Mouse (Mus musculus) layer of hippocampus, postnatal 36 days (tissue): ENCODE data around the gene Ccdc163. TPM values are rescaled to one million over a fixed set of nuclear protein-coding genes. Genes with fewer than 3 reads are reported as not detected.
"Not testable (repeated sequence)": the region's sequence is repeated elsewhere in the genome, so short reads cannot be mapped to it uniquely, and the experiment has no call there.

ENCODE experiments used
- DNase-seq, 2 experiments: peaks; one replicate each; pipeline ENCODE4 v3.0.0; 2022
- total RNA-seq, 2 experiments: library from RNA; stranded (reverse); gene quantifications; 2 replicates each; pipeline ENCODE4 v1.2.3; 2021

Gene Ccdc163
- 1 to 10 TPM; 2.8 to 5.3 TPM for total RNA-seq

- peak; percentile 90 to 94 for DNase-seq
Observed at GRCm38 (mm10) chr4:116708201-116708764, at the start of gene Ccdc163, which contains the start of gene Mmachc. Gene Ccdc163, plus strand, starts transcription at chr4:116708509. Gene Mmachc, minus strand, starts transcription at chr4:116708406.

DNA sequence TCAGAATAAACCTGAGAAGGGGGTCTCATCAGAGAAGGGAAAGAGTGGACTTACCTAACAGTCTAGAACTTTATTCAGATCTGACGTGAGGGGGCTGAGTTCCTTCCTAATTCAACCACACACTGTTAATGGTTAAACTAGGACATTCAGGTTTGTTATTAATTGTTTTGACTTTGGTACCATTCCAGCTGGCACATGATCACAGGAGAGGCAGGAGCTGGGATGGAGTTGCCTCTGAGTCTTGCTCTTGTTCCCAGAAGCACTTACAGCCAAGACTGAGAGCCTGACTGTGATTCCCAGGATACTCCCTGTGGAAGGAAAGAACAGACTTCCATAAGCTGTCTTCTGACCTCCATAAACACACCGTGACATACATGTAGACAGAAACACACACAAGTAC, 48.8 kb upstream of the Ccdc163 start:
- DNase-seq: no peak

- DNase-seq: not testable (repeated sequence)
Observed at GRCm38 (mm10) chr4:116659916-116660315, 48.4 kb upstream of the Ccdc163 start.

GRCm38 (mm10) chr4:116660829-116661228, 47.5 kb upstream of the Ccdc163 start:
- DNase-seq: no peak

DNA sequence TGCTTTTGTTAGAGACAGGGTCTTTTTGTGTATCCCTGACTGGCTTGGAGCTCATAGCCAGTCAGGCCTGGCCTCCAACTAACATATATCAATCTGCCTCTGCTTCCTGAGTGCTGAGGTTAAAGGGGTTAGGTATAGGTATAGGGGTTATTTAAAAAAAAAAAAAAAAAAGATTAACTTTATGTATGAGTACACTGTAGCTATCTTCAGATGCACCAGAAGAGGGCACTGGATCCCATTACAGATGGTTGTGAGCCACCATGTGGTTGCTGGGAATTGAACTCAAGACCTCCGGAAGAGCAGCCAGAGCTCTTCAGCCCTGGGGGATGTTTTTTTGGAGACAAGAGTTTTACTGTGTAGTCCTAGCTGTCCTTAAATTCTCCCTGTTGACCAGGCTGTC, 46.3 kb upstream of the Ccdc163 start:
- DNase-seq: no peak

DNA sequence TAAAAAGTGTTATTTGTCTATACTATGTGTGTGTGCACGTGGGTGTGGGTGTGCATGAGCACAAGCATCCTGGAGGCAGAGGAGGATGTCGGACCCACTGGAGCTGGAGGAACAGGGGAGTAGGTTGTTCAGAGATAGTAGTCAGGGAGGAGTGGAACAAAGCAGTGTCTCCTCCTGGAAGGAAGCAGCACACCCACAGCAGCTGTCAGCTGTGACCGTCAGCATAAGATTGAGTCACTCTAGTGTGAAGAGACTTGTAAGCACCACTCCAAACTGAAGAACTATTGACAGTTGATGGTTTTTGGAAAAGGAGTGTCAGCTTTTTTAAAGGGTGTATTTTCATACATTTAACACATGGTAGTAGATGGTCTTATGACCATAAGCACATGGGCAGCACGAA, 41.7 kb upstream of the Ccdc163 start:
- DNase-seq: no peak

DNA sequence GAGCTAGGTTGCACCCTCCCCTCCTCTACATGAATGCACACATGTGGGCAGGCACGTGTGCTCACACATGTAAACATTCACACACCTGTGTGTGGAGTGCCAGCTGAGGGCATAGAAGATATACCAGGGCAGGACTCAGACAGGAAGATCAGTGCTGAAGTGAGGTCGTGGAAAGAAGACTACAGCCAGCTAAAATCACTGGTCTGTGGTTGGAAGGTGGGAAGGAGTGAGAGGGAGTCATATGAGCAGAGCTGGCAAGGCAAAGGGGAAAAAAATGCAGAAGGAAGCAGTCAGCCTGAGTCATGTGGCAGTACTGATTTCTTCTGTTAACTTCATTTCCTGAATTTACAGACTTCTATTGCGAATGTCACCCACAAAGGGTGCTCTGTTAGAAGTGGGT, 40.2 kb upstream of the Ccdc163 start:
- no peak for DNase-seq

DNA sequence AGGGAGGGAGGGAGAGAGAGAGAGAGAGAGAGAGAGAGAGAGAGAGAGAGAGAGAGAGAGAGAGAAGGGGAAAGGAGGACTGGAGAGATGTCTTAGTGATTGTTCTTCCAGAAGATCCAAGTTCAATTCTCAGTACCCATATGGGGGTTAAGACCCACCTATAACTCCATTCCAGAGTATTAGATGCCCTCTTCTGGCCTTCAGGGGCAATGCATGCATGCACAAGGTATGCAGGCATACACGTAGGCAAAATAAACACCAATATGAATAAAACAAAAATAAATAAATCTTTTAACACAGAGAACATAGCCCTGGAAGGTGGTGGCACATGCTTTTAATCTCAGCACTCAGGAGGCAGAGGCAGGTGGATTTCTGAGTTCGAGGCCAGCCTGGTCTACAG, 39.0 kb upstream of the Ccdc163 start:
- no peak for DNase-seq

- no peak for DNase-seq
Observed at GRCm38 (mm10) chr4:116672785-116673184, 35.5 kb upstream of the Ccdc163 start.

DNA sequence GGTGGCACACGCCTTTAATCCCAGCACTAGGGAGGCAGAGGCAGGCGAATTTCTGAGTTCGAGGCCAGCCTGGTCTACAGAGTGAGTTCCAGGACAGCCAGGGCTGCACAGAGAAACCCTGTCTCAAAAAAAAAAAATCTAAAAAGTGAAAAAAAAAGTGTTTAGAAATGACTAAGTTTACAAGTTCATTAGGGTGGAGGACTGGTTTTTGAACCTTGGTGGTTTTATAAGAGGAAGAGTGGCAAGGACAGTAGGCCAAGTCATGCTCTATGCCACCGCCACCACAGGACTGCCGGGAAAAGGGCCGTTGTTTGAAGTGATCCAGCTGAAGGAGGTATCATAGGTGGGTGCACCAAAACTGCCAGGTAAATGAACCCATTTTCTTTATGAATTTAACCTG, 33.5 kb upstream of the Ccdc163 start:
- not testable (repeated sequence) for DNase-seq

DNA sequence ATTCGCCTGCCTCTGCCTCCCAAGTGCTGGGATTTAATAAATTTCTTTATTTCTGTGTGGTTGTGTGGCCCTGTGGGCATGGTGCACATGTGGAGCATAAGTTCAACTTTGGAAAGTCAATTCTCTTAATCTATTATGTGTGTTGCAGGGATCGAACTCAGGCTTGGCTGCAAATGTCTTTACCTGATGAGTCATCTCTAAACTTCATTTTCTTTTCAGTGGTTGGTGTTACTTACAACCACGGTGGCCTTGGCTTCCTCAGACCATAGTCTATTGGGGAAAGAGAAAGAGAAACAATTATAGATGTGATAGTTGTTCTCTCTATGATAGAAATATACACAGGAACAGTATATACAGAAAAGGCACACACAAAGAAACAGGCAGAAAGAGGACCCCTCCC, 32.3 kb upstream of the Ccdc163 start:
- DNase-seq: no peak

DNA sequence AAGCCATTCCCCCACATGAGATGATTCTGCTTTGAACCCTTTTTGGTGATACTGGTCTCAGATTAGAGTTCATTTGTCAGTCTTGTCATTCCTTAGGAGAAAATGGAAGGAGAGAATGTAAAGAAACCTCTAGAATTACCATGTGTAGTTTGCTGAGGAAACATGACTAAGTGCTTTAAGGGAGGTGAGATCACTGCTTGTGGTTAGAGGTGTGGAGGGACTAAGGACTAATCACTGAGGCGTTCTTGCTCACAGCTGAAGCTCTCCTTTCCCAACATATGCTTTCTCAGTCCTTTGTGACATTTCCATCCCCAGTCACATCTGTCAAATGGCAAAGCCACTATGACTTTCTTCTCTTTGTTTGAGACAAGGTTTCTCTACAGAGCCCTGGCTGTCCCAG, 30.5 kb upstream of the Ccdc163 start:
- DNase-seq: no peak

- no peak for DNase-seq
Observed at GRCm38 (mm10) chr4:116679141-116679540, 29.2 kb upstream of the Ccdc163 start.

GRCm38 (mm10) chr4:116680521-116680920, 27.8 kb upstream of the Ccdc163 start:
- not testable (repeated sequence) for DNase-seq

GRCm38 (mm10) chr4:116683957-116684356, 24.4 kb upstream of the Ccdc163 start:
- no peak for DNase-seq

GRCm38 (mm10) chr4:116684665-116685064, 23.6 kb upstream of the Ccdc163 start:
- no peak for DNase-seq

DNA sequence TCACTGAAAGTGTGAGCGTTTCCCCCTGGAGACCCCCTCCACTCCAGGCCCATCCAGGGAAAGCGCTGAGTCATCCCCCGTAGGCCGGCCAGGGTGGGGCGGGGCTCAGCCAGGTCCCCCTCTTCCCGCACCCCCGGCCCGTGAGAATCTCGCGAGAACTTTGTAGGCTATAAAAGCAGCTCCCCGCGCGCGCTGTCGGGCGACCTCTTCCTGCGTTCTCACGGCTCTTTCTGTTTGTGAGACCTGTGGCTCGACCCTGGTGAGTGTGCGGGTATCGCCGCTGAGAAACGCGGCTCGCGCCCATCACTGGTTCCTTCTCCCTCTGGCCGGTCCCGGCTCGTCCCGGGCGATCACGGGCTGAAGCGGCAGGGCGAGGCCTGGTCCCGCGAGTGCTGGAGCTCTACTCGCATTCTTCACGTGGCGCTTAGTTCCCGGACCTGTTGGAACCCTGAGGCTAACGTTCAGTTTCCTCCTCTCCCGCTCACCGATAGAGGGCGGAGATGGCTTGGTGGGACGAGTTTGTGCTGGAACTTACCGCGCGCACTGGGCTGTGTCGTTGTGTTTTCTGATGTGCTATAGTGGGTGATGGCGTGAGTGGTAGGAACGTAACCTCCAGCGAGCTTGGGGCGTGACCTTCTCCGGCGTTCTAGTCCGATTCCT, 22.8 kb upstream of the Ccdc163 start, which contains the start of gene Prdx1:
Gene Prdx1 (plus strand): TSS at position 143 of the 660 bp plus-strand sequence.
- DNase-seq: peak; percentile 88 to 89

GRCm38 (mm10) chr4:116687041-116687440, 21.3 kb upstream of the Ccdc163 start:
- DNase-seq: no peak

- no peak for DNase-seq
Observed at GRCm38 (mm10) chr4:116689309-116689876, 18.9 kb upstream of the Ccdc163 start.

DNA sequence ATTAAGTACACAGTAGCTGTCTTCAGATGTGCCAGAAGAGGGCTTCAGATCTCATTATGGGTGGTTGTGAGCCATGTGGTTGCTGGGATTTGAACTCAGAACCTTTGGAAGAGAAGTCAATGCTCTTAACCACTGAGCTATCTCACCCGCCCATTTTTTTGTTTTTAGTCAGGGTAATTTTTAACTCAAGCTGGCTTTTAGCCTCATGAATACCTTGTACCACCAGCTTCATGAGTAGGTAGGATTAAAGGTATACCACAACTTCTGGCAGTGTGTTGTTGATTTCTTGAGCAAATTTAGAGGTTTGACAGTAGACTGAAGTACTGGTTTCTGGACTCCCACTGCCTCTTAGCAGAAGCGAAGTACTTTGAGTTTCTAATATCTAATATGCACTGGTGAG, 16.2 kb upstream of the Ccdc163 start:
- no peak for DNase-seq

- DNase-seq: no peak
Observed at GRCm38 (mm10) chr4:116693785-116694184, 14.5 kb upstream of the Ccdc163 start.

DNA sequence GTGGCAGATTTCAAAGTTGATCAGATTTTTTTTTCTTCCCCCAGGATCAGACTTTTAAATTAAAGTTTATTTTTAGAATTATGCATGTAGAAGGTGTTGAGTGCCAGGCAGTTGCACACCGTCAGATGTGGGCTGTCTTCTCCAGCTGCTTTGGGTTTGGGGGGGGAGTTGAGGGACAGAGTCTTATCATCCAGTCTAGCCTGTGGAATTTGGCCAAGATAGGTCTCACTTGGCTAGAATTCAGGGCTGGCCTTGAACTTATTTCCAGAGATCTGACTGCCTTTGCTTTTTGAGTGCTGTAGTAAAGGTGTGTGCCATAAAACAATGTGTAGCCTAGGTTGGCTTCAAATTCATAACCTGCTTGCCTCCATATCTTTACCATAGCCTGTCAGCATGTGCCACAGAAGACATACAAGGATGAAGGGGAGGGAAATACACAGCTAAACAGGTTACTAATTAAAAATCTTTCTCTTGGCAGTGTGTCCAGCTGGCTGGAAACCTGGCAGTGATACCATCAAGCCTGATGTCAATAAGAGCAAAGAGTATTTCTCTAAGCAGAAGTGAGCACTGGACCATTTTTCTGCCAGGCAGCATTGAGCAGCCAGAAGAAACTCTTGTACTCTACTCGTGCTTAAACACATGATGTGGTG, 9.5 kb upstream of the Ccdc163 start:
- DNase-seq: no peak

DNA sequence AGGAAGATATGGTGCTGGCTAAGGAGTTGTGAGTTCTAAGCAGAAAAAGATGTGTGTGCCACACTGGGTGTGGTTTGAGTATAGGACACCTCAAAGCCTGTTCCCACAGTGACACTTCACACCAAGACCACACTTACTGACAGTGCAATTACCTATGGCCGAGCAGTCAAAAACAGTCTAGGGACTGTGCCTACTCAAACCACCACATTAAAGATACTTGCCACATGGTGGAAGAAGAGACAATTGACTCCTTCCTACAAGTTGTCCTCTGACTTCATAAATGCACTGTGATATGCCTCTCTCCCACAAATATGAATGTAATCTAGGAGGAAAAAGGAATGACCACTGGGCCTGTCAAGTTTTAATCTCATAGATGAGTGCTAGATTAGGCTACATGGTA, 7.3 kb upstream of the Ccdc163 start:
- no peak for DNase-seq
